Mouse (Mus musculus) lung, adult 2 months (tissue): ENCODE measurements around the gene Kri1.

Experiments used
- CTCF ChIP-seq: fragments of 200-500 bp; IDR thresholded peaks from 2 replicates; pipeline ENCODE4 v1.5.1; 2011; ENCODE audit warnings: mild to moderate bottlenecking, low read length, control low read depth; ENCODE audit not compliant: insufficient read depth
- POLR2A ChIP-seq: fragments of 200-500 bp; IDR thresholded peaks from 2 replicates; pipeline ENCODE4 v1.6.1; 2011; ENCODE audit warnings: low read depth, mild to moderate bottlenecking, control low read depth, low read length, borderline replicate concordance; ENCODE audit errors: extremely low read depth

- TF ChIP-seq CTCF: no peak
- TF ChIP-seq POLR2A: no peak
These were observed 43.8 kb downstream of the Kri1 start for GRCm38 (mm10) chr9:21243826-21244427.
